Mouse (Mus musculus) thymus, adult 2 months (tissue): ENCODE results near the gene 1110032A03Rik. TPM values are rescaled to one million over a fixed set of nuclear protein-coding genes. Genes with fewer than 3 reads are reported as not detected.

Experiments
- DNase-seq: peaks from one replicate; pipeline ENCODE4 v3.0.0; 2021
- H3K27ac ChIP-seq: fragments of 200-500 bp; 2 replicates; pipeline ENCODE4 v1.5.1; 2012; ENCODE audit warnings: low read length, control low read depth; ENCODE audit not compliant: control insufficient read depth, insufficient read depth
- H3K27me3 ChIP-seq: fragments of 200-500 bp; 2 replicates; pipeline ENCODE4 v1.6.1; 2012; ENCODE audit warnings: mild to moderate bottlenecking, low read length, moderate library complexity, mixed read lengths; ENCODE audit not compliant: control insufficient read depth, insufficient read depth
- H3K36me3 ChIP-seq: fragments of 200-500 bp; 2 replicates; pipeline ENCODE4 v1.6.1; 2012; ENCODE audit warnings: mild to moderate bottlenecking, low read length, moderate library complexity; ENCODE audit not compliant: control insufficient read depth, insufficient read depth
- H3K4me1 ChIP-seq: fragments of 200-500 bp; replicated peaks from 2 replicates; pipeline ENCODE4 v1.6.1; 2012; ENCODE audit warnings: low read length; ENCODE audit not compliant: control insufficient read depth, insufficient read depth
- H3K4me3 ChIP-seq: fragments of 200-500 bp; 2 replicates; pipeline ENCODE4 v1.5.1; 2012; ENCODE audit warnings: mild to moderate bottlenecking, low read length, control low read depth, moderate library complexity; ENCODE audit not compliant: control insufficient read depth, insufficient read depth
- CTCF ChIP-seq: fragments of 200-500 bp; IDR thresholded peaks from 2 replicates; pipeline ENCODE4 v1.5.1; 2012; ENCODE audit warnings: mild to moderate bottlenecking, control low read depth, low read length, moderate library complexity, borderline replicate concordance; ENCODE audit not compliant: control insufficient read depth, poor library complexity, insufficient read depth; ENCODE audit errors: extremely low read depth
- POLR2A ChIP-seq: fragments of 200-500 bp; IDR thresholded peaks from 2 replicates; pipeline ENCODE4 v1.6.1; 2012; ENCODE audit warnings: mild to moderate bottlenecking, low read length, control low read depth, moderate library complexity; ENCODE audit not compliant: control insufficient read depth, poor library complexity, insufficient read depth; ENCODE audit errors: extremely low read depth
- WGBS: fragments of 180-500 bp; shearing (Covaris S2); methylation state at CpG from one replicate; pipeline ENCODE4 v1.1.7; 2018; 5-methylcytosine and 5-hydroxymethylcytosine counted together
- polyA plus RNA-seq: library from polyadenylated mRNA; depleted of rRNA; stranded (reverse); fragments of >200 nt; gene quantifications from 2 replicates; pipeline ENCODE4 v1.2.3, GENCODE M21; 2012; rRNA removed

The 1110032A03Rik gene
- polyA plus RNA-seq, 1 experiment: 22.4 TPM

GRCm38 (mm10) chr9:50721061-50721460 is 54.3 kb downstream of the 1110032A03Rik start:
- Histone ChIP-seq H3K4me3 (no peak overlapping the region), H3K36me3 (no peaks in the 10 kb centered on the region), H3K27me3 (no peaks in the 10 kb centered on the region), H3K27ac (no peak overlapping the region), H3K4me1 (no peaks in the 10 kb centered on the region)
- no peak for DNase-seq
- WGBS: 70% methylated on average over 12 of the region's 12 CpGs
- no peak for TF ChIP-seq CTCF
- TF ChIP-seq POLR2A: no peak

- WGBS: 67% methylated on average over 4 of the region's 4 CpGs
- Histone ChIP-seq H3K27me3 (no peaks in the 10 kb centered on the region), H3K4me3 (no peak overlapping the region), H3K36me3 (no peaks in the 10 kb centered on the region), H3K4me1 (no peaks in the 10 kb centered on the region), H3K27ac (no peak overlapping the region)
- DNase-seq: no peak
- TF ChIP-seq CTCF (no peak), POLR2A (no peak)
Observed at GRCm38 (mm10) chr9:50718878-50719277, 56.4 kb downstream of the 1110032A03Rik start.

GRCm38 (mm10) chr9:50714188-50714587 is 61.1 kb downstream of the 1110032A03Rik start:
- no peaks in the 10 kb centered on the region for H3K27me3 ChIP-seq
- H3K4me1 ChIP-seq: no peaks in the 10 kb centered on the region
- no peak for DNase-seq
- no peaks in the 10 kb centered on the region for H3K36me3 ChIP-seq
- TF ChIP-seq POLR2A: no peak
- TF ChIP-seq CTCF: no peak
- H3K27ac ChIP-seq: no peak overlapping the region
- no peak overlapping the region for H3K4me3 ChIP-seq
- 50% methylated on average over 4 of the region's 4 CpGs for WGBS

Other genes with a start within 250 kb of the 1110032A03Rik start
- gene Pts, start 246.8 kb downstream of the 1110032A03Rik start, polyA plus RNA-seq: 45.0 and 51.0 TPM in 2 replicates
- 3.2 and 5.0 TPM in 2 replicates for gene Il18, start 220.7 kb downstream of the 1110032A03Rik start, polyA plus RNA-seq
- gene Bco2, start 220.3 kb downstream of the 1110032A03Rik start, polyA plus RNA-seq: 0.23 and 0.38 TPM in 2 replicates
- not detected in 2 replicates for gene Tex12, start 214.2 kb downstream of the 1110032A03Rik start, polyA plus RNA-seq
- gene Sdhd, start 171.7 kb downstream of the 1110032A03Rik start, polyA plus RNA-seq: 197 and 210 TPM in 2 replicates
- gene Timm8b, start 171.6 kb downstream of the 1110032A03Rik start, polyA plus RNA-seq: 126 and 168 TPM in 2 replicates
- 0.69 and 0.85 TPM in 2 replicates for gene Pih1d2, start 158.2 kb downstream of the 1110032A03Rik start, polyA plus RNA-seq
- gene Nkapd1, start 158.1 kb downstream of the 1110032A03Rik start, polyA plus RNA-seq: 8.5 and 8.9 TPM in 2 replicates
- 23.8 and 24.5 TPM in 2 replicates for gene Dlat, start 115.7 kb downstream of the 1110032A03Rik start, polyA plus RNA-seq
- 0.37 and 0.77 TPM in 2 replicates for gene Dixdc1, start 36.0 kb downstream of the 1110032A03Rik start, polyA plus RNA-seq
- 1.6 and 3.6 TPM in 2 replicates for gene 2310030G06Rik, start 29.0 kb downstream of the 1110032A03Rik start, polyA plus RNA-seq
- gene Cryab, start 24.2 kb downstream of the 1110032A03Rik start, polyA plus RNA-seq: 29.7 and 146 TPM in 2 replicates
- gene Hspb2, start 23.2 kb downstream of the 1110032A03Rik start, polyA plus RNA-seq: 3.8 and 16.7 TPM in 2 replicates
- 4.5 and 4.7 TPM in 2 replicates for gene Fdxacb1, start 7.3 kb downstream of the 1110032A03Rik start, polyA plus RNA-seq
- 23.2 and 23.4 TPM in 2 replicates for gene Alg9, start 501 bp downstream of the 1110032A03Rik start, polyA plus RNA-seq
- gene Ppp2r1b, start 69.8 kb upstream of the 1110032A03Rik start, polyA plus RNA-seq: 17.1 and 19.7 TPM in 2 replicates
- 30.5 and 34.6 TPM in 2 replicates for gene Sik2, start 233.6 kb upstream of the 1110032A03Rik start, polyA plus RNA-seq